In the genomic region with DNA sequence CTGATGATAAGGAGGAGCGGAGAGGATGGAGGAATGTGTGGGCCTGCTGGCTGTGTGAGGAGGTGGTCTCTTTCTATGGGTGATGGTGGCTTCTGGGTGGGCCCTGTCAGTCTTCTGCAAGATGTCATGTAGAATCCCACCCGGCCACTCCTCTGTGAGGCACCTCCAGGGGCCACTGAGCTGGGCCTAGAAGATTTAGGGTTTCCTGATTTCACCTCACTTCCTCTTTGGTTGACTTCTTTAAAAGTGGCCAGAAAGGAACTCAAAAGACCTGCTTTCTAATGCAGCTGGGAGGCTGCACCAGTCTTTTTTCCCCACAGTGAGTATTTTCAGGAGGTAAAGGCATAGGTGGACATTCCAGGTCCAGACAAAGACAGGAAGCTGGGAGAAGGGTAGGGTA, we compare ENCODE assay signal across 25 mouse cellular contexts. TPM values are rescaled to one million over a fixed set of nuclear protein-coding genes. Genes with fewer than 3 reads are reported as not detected.
DNase-seq lines count a peak whose midpoint lies in the region; ATAC-seq lines count a peak whose summit lies in the region.
"Had no signal": no experiment of that assay in that cellular context is flagged by ENCODE, and none has a peak within 500 bp of the region (broad histone marks: within the 10 kb centered on the region; RNA-seq: fewer than 3 reads in every experiment).

No protein-coding gene starts in this region.

- 0 out of 2 replicates have a peak, but pooled peaks have one; percentile 50 for ATAC-seq in common myeloid progenitor, adult 5-6 weeks (replicated peaks; ENCODE audit: low read depth, poor library complexity, severe bottlenecking)
- peak; percentile 72 to 82 for ATAC-seq in hematopoietic stem cell, adult 5-6 weeks (replicated peaks in 1 of 2; ENCODE audit: insufficient read depth in 1 of 2, low FRiP score in 2 of 2, low TSS enrichment in 1 of 2, low read depth in 1 of 2, poor library complexity in 2 of 2, severe bottlenecking in 2 of 2)
- ATAC-seq in megakaryocyte progenitor cell, adult 5-6 weeks (replicated peaks; ENCODE audit: poor library complexity), result peak; percentile 65
- ATAC-seq: activated CD4-positive, CD25-positive, alpha-beta regulatory T cell, adult 4 months; CD4-positive, CD25-positive, alpha-beta regulatory T cell, adult 4 months; forebrain, embryonic 14.5 days; forebrain, embryonic 16.5 days; Patski had no signal

- no peak for DNase-seq in thymus, postnatal 36 days
- DNase-seq in right cerebral cortex, adult 2 months (ENCODE audit: low spot score in 2 of 2), result no peak
- DNase-seq in gastrocnemius, postnatal 4 days (ENCODE audit: low spot score in 2 of 2), result no peak
- no peak for DNase-seq in urinary bladder, postnatal 14 days (ENCODE audit: low spot score)
- DNase-seq: adrenal gland, adult 8-10 months; adrenal gland, postnatal 14 days; adrenal gland, postnatal 36 days; B cell, adult 2 months; cerebellum, adult 11-12 months; cerebellum, adult 2 months; cerebellum, adult 9-10 months; cerebellum, postnatal 10 days; cerebellum, postnatal 25 days; embryo, embryonic 11 days had no signal

RNA-seq across cellular contexts. Expression of a gene that starts 6.3 kb away (rescaled TPM):
- 0.23 TPM in 1 of 2 replicates, not detected in the other for total RNA-seq in common myeloid progenitor, adult 5-6 weeks (2017)
- 0.10 and 0.75 TPM in 2 replicates for total RNA-seq in hematopoietic stem cell, adult 5-6 weeks (2017)
- 0.07 and 0.17 TPM in 2 replicates for total RNA-seq in megakaryocyte progenitor cell, adult 5-6 weeks (2015)
- 0.07 TPM in 1 of 2 replicates, not detected in the other for total RNA-seq in megakaryocyte progenitor cell, adult 5-6 weeks (2017)
- under 1 TPM; 0.10 to 0.18 TPM for total RNA-seq in gastrocnemius, postnatal 4 days (2021)
- total RNA-seq: adrenal gland, adult 18-20 months; adrenal gland, postnatal 14 days; adrenal gland, postnatal 36 days; G1E had no signal

RNA-seq across cellular contexts. Expression of a gene that starts 10.2 kb away (rescaled TPM):
- total RNA-seq in common myeloid progenitor, adult 5-6 weeks (2017), result not detected in 2 replicates
- not detected in 2 replicates for total RNA-seq in hematopoietic stem cell, adult 5-6 weeks (2017)
- total RNA-seq in megakaryocyte progenitor cell, adult 5-6 weeks (2015), result not detected in 2 replicates
- not detected in 2 replicates for total RNA-seq in megakaryocyte progenitor cell, adult 5-6 weeks (2017)
- under 1 TPM in 1 of 2 experiments, not detected in 1; 0.49 TPM for total RNA-seq in gastrocnemius, postnatal 4 days (2021)
- total RNA-seq: adrenal gland, adult 18-20 months; adrenal gland, adult 8-10 months; adrenal gland, postnatal 14 days; adrenal gland, postnatal 36 days; G1E had no signal

RNA-seq across cellular contexts. Expression of a gene that starts 18.4 kb away (rescaled TPM):
- total RNA-seq in common myeloid progenitor, adult 5-6 weeks (2017), result 13.9 and 21.4 TPM in 2 replicates
- total RNA-seq in hematopoietic stem cell, adult 5-6 weeks (2017), result 20.8 and 23.7 TPM in 2 replicates
- 28.1 and 31.0 TPM in 2 replicates for total RNA-seq in megakaryocyte progenitor cell, adult 5-6 weeks (2015)
- 17.6 and 20.5 TPM in 2 replicates for total RNA-seq in megakaryocyte progenitor cell, adult 5-6 weeks (2017)
- 10 to 100 TPM; 26.6 to 27.7 TPM for total RNA-seq in gastrocnemius, postnatal 4 days (2021)

RNA-seq across cellular contexts. Expression of a gene that starts 35.6 kb away (rescaled TPM):
- total RNA-seq in common myeloid progenitor, adult 5-6 weeks (2017), result 121 and 140 TPM in 2 replicates
- 109 and 145 TPM in 2 replicates for total RNA-seq in hematopoietic stem cell, adult 5-6 weeks (2017)
- 70.5 and 77.5 TPM in 2 replicates for total RNA-seq in megakaryocyte progenitor cell, adult 5-6 weeks (2015)
- total RNA-seq in megakaryocyte progenitor cell, adult 5-6 weeks (2017), result 159 and 191 TPM in 2 replicates
- total RNA-seq in gastrocnemius, postnatal 4 days (2021), result 100 to 1,000 TPM; 313 to 325 TPM

RNA-seq across cellular contexts. Expression of a gene that starts 43.8 kb away (rescaled TPM):
- total RNA-seq in common myeloid progenitor, adult 5-6 weeks (2017), result not detected in 2 replicates
- not detected in 2 replicates for total RNA-seq in hematopoietic stem cell, adult 5-6 weeks (2017)
- total RNA-seq in megakaryocyte progenitor cell, adult 5-6 weeks (2015), result not detected in 2 replicates
- not detected in 2 replicates for total RNA-seq in megakaryocyte progenitor cell, adult 5-6 weeks (2017)
- under 1 TPM in 1 of 2 experiments, not detected in 1; 0.54 TPM for total RNA-seq in gastrocnemius, postnatal 4 days (2021)
- total RNA-seq: CH12.LX, G1E had no signal
